Mouse (Mus musculus) limb, embryonic 15.5 days (tissue): ENCODE measurements around the gene Grik4. TPM values are rescaled to one million over a fixed set of nuclear protein-coding genes. Genes with fewer than 3 reads are reported as not detected.
A peak's percentile ranks its signal among the peaks of the same experiment; 100 is the strongest.
"Not testable (repeated sequence)": the region's sequence is repeated elsewhere in the genome, so short reads cannot be mapped to it uniquely, and the experiment has no call there.

ENCODE experiments used
- ATAC-seq: fragments of 200-750 bp; cut with Nextera tagmentation; 2 replicates; pipeline ENCODE4 v1.8.0; 2017; ENCODE audit warnings: low read depth, moderate TSS enrichment; ENCODE audit not compliant: insufficient number of reproducible peaks, low FRiP score, low TSS enrichment
- H3K27ac ChIP-seq: fragments of 300-500 bp; sonication (generic); 2 replicates; pipeline ENCODE4 v1.5.1; 2015; ENCODE audit warnings: moderate library complexity, mild to moderate bottlenecking, inconsistent platforms
- H3K27me3 ChIP-seq: fragments of 300-500 bp; sonication (generic); 2 replicates; pipeline ENCODE4 v1.6.1; 2015; ENCODE audit warnings: inconsistent platforms
- H3K36me3 ChIP-seq: fragments of 300-500 bp; sonication (generic); 2 replicates; pipeline ENCODE4 v1.6.1; 2015; ENCODE audit warnings: inconsistent platforms
- H3K4me1 ChIP-seq: fragments of 300-500 bp; sonication (generic); 2 replicates; pipeline ENCODE4 v1.6.1; 2015; ENCODE audit warnings: inconsistent platforms
- H3K4me2 ChIP-seq: fragments of 300-500 bp; sonication (generic); 2 replicates; pipeline ENCODE4 v1.6.1; 2015; ENCODE audit warnings: mild to moderate bottlenecking, inconsistent platforms
- H3K4me3 ChIP-seq: fragments of 300-500 bp; sonication (generic); 2 replicates; pipeline ENCODE4 v1.5.1; 2015; ENCODE audit warnings: mild to moderate bottlenecking, inconsistent platforms
- H3K9ac ChIP-seq: fragments of 300-500 bp; sonication (generic); 2 replicates; pipeline ENCODE4 v1.6.1; 2015; ENCODE audit warnings: inconsistent platforms
- H3K9me3 ChIP-seq: fragments of 300-500 bp; sonication (generic); 2 replicates; pipeline ENCODE4 v1.6.1; 2016; ENCODE audit warnings: inconsistent platforms
- WGBS: fragments of 180-500 bp; shearing (Covaris S2); methylation state at CpG from one replicate; pipeline ENCODE4 v1.1.7; 2015; 5-methylcytosine and 5-hydroxymethylcytosine counted together
- polyA plus RNA-seq: library from polyadenylated mRNA; unstranded; fragments of >200 nt; fragmentation: Nextera tagmentation; extraction: Ambion mirVana; gene quantifications from 2 replicates; pipeline ENCODE4 v1.2.1, GENCODE M21; 2015

Grik4 gene
- 1.1 and 1.4 TPM in 2 replicates for polyA plus RNA-seq

DNA sequence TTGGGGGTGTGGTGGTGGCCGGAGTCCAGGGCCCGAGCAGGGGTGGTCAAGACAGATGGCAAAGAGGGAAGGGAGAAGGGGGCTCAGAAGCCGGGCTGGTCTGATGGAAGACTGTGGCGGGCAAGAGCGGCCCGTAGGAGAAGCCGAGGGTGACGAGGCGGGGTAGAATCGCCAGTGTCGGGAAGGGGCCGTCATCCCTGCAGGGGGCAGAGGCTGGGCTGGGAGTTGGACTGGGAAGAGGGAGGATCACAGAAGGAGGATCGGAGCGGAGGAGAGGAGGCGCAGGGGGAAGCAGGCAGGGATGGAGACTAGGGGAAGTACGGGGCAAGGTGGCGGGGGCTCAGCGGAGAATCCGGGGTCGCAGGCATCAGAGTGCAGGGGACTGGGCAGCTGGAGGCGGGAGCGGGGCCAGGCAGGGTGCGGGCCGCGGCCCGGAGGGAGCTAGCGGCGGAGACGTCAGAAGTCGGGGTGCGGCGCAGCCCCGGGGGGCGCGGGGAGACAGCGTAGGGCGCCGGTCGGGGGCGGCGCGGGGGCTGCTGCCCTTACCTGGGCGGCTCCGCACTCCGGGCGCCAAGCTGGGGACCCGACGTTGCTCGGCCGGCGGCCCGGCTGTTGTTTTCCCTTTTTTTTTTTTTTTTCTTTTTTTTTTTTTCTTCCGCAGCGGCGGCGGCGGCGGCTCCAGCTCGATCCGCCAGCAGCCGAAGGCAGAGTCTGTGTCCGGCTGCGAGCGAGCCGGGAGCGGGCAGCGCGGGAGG, at the start of gene Grik4:
Gene Grik4, minus strand, starts transcription at position 713 of the 755 bp plus-strand sequence.
- Histone ChIP-seq H3K9me3 (no peaks in the 10 kb centered on the region), H3K27ac (no peak within 1 kb of the TSS), H3K27me3 (peaks cover 44% of the 10 kb centered on the region), H3K4me3 (peak within 1 kb of the TSS; percentile 71), H3K4me2 (peak within 1 kb of the TSS; percentile 100), H3K9ac (peak within 1 kb of the TSS; percentile 61), H3K36me3 (no peaks in the 10 kb centered on the region), H3K4me1 (peaks cover 19% of the 10 kb centered on the region)
- WGBS, result under 1% methylated on average over 62 of the region's 68 CpGs
- ATAC-seq, result peak; percentile 70

DNA sequence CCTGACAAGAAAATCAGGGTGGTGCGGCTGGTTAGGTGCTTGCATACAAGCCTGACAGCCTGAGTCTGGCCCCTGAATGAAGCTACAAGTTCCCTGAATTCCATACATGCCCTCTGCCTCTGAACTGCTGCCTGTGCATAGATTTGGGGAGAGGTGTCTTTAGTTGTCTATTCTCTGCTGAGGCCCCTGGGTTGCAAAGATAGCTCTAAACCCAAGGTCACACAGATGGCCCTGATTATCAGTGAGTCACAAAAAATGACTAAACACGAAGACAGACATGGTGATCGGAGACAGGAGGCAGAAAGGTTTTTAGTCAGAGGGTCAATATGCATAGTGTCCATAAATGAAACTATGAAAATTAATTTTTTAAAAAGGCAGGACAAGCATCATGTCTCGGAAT, 49.4 kb upstream of the Grik4 start:
- no peaks in the 10 kb centered on the region for H3K4me1 ChIP-seq
- ATAC-seq, result no peak
- H3K36me3 ChIP-seq, result peaks cover 77% of the 10 kb centered on the region

DNA sequence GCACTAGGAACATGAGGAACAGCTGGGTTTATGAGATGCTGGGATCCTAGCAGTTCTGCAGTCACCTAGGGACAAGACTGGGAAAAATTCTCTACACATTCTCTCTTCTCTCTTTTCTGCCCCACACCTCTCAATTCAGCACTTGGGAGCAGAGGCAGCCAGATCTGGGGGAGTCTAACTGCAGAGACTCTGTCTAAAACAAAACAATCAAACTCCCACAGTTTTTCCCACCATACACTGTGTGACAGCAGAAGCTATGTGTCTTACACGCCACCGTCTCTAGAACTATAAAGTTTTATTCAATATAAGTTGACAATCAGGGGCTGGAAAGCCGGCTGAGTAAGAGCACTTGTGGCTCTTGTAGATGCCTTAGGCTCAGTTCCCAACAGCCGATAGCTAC, 43.7 kb upstream of the Grik4 start:
- H3K9me3 ChIP-seq, result no peaks in the 10 kb centered on the region
- peaks cover 66% of the 10 kb centered on the region for H3K36me3 ChIP-seq
- no peak overlapping the region for H3K4me2 ChIP-seq
- H3K27me3 ChIP-seq, result no peaks in the 10 kb centered on the region
- H3K4me3 ChIP-seq, result no peak overlapping the region
- H3K4me1 ChIP-seq, result no peaks in the 10 kb centered on the region
- 79% methylated on average over 4 of the region's 4 CpGs for whole genome bisulfite sequencing
- no peak for ATAC-seq
- H3K27ac ChIP-seq, result no peak overlapping the region
- no peak overlapping the region for H3K9ac ChIP-seq

More for the DNA sequence above, 49.4 kb upstream of the Grik4 start:
- Histone ChIP-seq H3K9me3 (no peaks in the 10 kb centered on the region), H3K27me3 (no peaks in the 10 kb centered on the region), H3K27ac (no peak overlapping the region), H3K9ac (no peak overlapping the region), H3K4me3 (no peak overlapping the region), H3K4me2 (no peak overlapping the region)
- WGBS, result 79% methylated on average over 4 of the region's 4 CpGs

DNA sequence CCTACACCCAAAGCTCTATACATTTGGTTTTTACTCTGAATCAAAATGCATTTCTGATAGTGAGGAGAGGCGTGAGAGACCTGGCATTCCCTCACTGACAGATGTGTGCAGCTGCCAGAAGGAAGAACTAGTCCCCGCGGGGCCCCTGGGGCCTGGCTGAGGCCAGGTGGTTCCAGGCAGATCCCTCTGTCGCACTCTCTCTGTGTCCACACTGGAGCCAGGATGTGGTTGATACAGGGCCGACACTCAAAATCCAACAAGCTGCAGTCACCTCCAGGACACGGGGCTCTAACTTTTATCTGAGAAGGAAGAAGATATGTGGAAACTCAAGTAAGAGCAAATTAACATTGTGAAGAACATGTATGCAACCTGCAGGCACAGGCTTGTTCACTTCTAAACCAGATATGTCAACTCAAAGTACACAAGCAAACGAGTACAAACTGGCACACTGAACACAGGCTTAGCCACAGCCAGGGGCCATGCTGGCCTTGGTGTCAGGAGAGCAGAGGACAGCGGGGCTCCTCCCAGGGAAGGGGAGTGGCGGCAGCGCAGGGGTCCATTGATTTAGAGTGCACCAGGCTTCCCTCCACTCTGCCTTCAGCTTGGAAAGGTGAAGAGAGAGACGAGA, 24.7 kb upstream of the Grik4 start:
- WGBS, result 58% methylated on average over 11 of the region's 11 CpGs
- H3K27ac ChIP-seq, result peak overlapping the region; percentile 54; the same call in 1 of the 2 replicates

DNA sequence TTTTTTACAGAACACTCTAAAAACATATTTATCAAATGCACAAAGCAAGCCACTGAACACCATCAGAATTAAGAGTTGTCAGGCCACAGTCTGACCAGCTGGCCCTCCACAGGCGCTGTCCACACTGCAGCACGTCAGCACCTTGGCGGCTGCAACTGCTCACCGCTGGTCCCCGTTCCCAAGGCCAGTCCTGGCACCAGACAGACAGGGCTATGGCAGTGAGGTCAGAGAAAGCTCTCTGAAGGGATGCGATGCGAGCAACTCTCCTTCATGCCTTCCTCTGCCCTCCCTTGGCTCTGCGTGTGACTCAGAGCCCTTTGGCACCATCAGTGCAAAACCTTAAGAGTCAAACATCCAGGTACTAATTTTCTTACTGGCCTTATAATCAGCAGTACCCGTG, 23.4 kb upstream of the Grik4 start:
- ATAC-seq, result no peak
- Histone ChIP-seq H3K9me3 (no peaks in the 10 kb centered on the region), H3K4me1 (peaks cover 2% of the 10 kb centered on the region; the same call in 1 of the 2 replicates), H3K4me3 (no peak overlapping the region), H3K36me3 (peaks cover 53% of the 10 kb centered on the region), H3K4me2 (no peak overlapping the region), H3K27ac (no peak overlapping the region), H3K27me3 (no peaks in the 10 kb centered on the region), H3K9ac (no peak overlapping the region)
- 82% methylated on average over 9 of the region's 9 CpGs for WGBS

More for the DNA sequence above, 24.7 kb upstream of the Grik4 start:
- Histone ChIP-seq H3K27me3 (no peaks in the 10 kb centered on the region), H3K4me1 (peaks cover 2% of the 10 kb centered on the region; the same call in 1 of the 2 replicates), H3K9ac (no peak overlapping the region), H3K9me3 (no peaks in the 10 kb centered on the region), H3K4me3 (no peak overlapping the region), H3K36me3 (peaks cover 62% of the 10 kb centered on the region), H3K4me2 (no peak overlapping the region)
- no peak for ATAC-seq

DNA sequence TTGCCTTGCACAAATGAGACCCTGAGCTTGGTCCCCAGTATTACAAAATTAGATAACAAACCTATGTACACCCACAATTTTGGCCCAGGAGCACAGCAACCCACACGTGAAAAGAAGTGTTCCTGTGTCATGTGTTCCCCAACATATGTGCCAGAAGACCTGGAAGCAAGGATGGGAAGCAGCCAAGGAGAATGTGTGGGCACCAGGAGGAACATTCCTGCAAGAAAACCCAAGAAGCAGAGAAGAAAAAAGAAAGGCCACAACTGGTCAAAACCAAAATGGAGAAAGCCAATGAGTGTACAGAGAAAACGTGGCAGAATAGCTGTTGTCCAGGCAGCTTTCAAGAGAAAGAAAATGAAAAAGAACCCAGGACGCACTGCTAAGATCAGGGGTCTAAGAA, 20.5 kb upstream of the Grik4 start:
- peaks cover 29% of the 10 kb centered on the region for H3K36me3 ChIP-seq
- not testable (repeated sequence) for ATAC-seq, H3K4me2 ChIP-seq, H3K27me3 ChIP-seq, H3K4me3 ChIP-seq, H3K9me3 ChIP-seq, H3K9ac ChIP-seq, H3K4me1 ChIP-seq, H3K27ac ChIP-seq
- WGBS, result 83% methylated on average over 3 of the region's 3 CpGs

DNA sequence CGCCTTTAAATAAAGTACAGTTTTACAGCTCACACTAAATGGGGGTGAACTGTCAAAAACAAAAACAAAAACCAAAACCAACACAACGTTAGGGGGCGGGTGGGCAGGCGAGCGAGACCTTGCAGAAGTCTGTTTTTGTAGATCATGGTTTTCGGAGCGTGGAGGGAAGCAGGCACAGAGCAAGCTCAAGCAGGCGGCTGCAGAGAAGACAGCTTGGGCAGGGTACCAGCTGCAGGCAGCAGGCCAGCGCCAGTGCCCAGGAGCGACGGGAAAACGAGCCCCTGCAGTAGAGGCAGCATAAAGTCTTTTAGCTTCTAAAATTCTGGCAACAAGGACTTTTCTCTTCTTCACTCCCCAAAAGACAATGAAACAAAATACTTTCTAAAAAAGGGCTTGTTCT, 20.1 kb upstream of the Grik4 start:
- H3K27ac ChIP-seq, result peak overlapping the region; percentile 40; the same call in 1 of the 2 replicates
- WGBS, result 58% methylated on average over 12 of the region's 12 CpGs
- no peaks in the 10 kb centered on the region for H3K27me3 ChIP-seq
- no peak overlapping the region for H3K9ac ChIP-seq
- peaks cover 2% of the 10 kb centered on the region; the same call in 1 of the 2 replicates for H3K4me1 ChIP-seq
- ATAC-seq, result no peak
- H3K36me3 ChIP-seq, result peaks cover 25% of the 10 kb centered on the region
- H3K4me3 ChIP-seq, result no peak overlapping the region
- no peaks in the 10 kb centered on the region for H3K9me3 ChIP-seq
- H3K4me2 ChIP-seq, result no peak overlapping the region

DNA sequence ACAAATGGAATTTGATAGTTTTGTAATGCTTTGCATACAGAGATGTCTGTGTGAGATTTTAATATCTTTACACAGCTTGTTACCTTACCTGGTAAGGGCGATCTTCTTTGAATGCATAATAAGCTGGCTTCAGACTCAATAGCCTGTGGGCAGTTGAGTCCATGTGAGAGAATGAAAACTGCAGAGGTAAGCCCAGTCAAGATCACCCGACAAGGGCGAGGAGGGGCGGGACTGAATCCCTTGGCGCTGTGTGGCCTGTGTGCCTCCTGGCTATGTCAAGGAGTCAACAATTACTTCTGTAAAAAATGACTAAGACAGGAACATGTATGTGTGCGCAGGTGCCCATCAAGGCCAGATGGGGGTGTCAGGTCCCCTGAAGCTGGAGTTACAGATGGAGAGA, 18.2 kb upstream of the Grik4 start:
- peaks cover 2% of the 10 kb centered on the region; the same call in 1 of the 2 replicates for H3K4me1 ChIP-seq
- H3K9me3 ChIP-seq, result no peaks in the 10 kb centered on the region
- no peak overlapping the region for H3K9ac ChIP-seq
- WGBS, result 79% methylated on average over 6 of the region's 6 CpGs
- H3K4me3 ChIP-seq, result no peak overlapping the region
- no peak for ATAC-seq
- H3K36me3 ChIP-seq, result peaks cover 11% of the 10 kb centered on the region; the same call in 1 of the 2 replicates
- H3K4me2 ChIP-seq, result no peak overlapping the region
- H3K27ac ChIP-seq, result no peak overlapping the region
- H3K27me3 ChIP-seq, result 0 out of 2 replicates have a peak, but pooled peaks cover 4% of the 10 kb centered on the region

DNA sequence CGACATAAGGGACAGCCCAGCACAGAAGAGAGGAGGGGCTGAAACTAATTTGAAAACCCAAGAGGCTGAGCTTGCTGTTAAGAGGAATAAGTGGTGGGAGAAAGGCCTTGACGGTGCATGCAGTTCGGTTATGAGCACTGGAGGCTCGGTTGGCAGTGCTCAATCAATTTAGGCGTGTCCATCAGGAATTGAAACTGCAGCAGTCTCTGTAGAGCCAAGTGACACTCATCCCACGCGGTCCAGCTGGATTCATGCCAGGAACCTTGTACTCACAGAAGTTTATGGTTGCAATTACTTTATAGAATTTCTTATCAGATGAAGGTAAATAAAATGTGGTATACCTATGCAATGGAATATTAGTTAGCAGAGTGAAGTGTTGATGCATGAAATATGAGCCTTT, 14.1 kb upstream of the Grik4 start:
- 52% methylated on average over 7 of the region's 7 CpGs for WGBS
- Histone ChIP-seq H3K9me3 (no peaks in the 10 kb centered on the region), H3K4me3 (no peak overlapping the region), H3K4me2 (no peak overlapping the region), H3K36me3 (no peaks in the 10 kb centered on the region), H3K9ac (no peak overlapping the region), H3K27me3 (0 out of 2 replicates have a peak, but pooled peaks cover 4% of the 10 kb centered on the region), H3K4me1 (no peaks in the 10 kb centered on the region), H3K27ac (no peak overlapping the region)
- no peak for ATAC-seq

DNA sequence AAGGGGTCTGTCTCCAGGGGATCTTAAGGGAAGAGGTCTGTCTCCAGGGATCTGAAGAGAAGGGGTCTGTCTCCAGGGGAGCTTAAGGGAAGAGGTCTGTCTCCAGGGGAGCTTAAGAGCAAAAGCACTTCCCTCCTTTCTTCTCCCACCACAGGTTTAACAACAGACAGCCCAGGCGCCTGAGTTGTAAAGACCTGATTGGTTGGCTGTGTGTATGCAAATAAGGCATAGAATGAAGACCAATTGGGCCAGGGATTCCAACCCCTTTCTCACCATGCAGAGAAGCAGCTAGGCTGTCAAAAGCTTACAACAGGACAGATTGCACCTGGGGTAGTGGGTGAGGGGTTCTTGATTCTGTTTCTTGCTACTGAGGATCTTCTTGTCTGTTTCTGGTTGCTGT, 4.1 kb upstream of the Grik4 start:
- Histone ChIP-seq H3K9me3 (no peaks in the 10 kb centered on the region), H3K27ac (no peak overlapping the region), H3K4me3 (no peak overlapping the region), H3K4me1 (peaks cover 8% of the 10 kb centered on the region), H3K4me2 (no peak overlapping the region), H3K9ac (no peak overlapping the region), H3K27me3 (peaks cover 16% of the 10 kb centered on the region), H3K36me3 (no peaks in the 10 kb centered on the region)
- WGBS, result 67% methylated on average over 1 of the region's 1 CpGs
- no peak for ATAC-seq

DNA sequence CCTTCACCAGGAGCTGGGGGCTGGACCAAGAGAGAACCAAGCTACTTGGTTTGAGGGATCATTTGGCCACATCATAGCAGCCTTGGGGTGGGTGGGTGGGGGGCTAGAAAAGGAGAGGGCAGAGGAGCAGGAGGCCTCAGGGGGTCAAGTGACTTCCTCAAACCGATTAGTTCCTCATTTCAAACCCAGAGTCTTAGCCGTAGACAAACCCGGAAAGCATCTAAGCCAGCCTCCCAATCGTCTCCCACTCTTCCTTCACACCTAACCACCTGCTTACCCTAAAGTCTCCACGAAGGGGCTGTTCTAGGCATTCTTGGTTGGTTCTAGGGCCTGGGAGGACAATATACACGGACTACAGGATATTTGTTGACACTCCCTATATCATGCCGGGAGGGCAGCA, 881 bp upstream of the Grik4 start:
- Histone ChIP-seq H3K4me3 (no peak overlapping the region), H3K4me2 (no peak overlapping the region), H3K36me3 (no peaks in the 10 kb centered on the region), H3K4me1 (peaks cover 19% of the 10 kb centered on the region), H3K27me3 (peaks cover 40% of the 10 kb centered on the region), H3K9ac (no peak overlapping the region), H3K9me3 (no peaks in the 10 kb centered on the region), H3K27ac (no peak overlapping the region)
- no peak for ATAC-seq
- WGBS, result 76% methylated on average over 7 of the region's 7 CpGs

DNA sequence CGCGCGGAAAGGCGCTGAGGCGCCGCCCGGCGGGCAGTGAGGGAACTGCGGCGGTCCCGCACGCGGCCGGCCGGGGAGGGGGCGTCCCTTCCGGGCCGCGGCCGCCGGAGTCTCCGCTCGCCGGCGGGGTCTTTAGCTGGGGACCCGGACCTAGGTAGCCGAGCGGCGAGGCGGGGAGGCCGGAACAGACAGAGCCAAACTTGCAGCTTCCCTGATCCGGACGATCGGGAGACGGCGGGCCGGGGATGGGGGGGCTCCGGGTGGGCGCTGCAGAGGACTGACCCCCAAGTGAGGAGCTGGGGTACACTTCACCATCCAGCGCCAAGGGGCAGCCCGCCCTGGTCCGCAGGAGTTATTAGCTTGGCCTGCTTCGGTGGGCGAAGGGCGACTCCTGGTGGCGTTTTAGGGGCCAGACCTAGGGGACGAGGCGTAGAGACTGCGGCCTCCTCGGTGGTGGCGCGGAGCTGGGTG, 278 bp upstream of the Grik4 start:
- Histone ChIP-seq H3K27ac (no peak overlapping the region), H3K9me3 (no peaks in the 10 kb centered on the region), H3K4me2 (peak overlapping the region; percentile 100), H3K4me3 (peak overlapping the region; percentile 71), H3K4me1 (peaks cover 19% of the 10 kb centered on the region), H3K27me3 (peaks cover 44% of the 10 kb centered on the region), H3K36me3 (no peaks in the 10 kb centered on the region), H3K9ac (peak overlapping the region; percentile 61)
- peak; percentile 84 for ATAC-seq
- WGBS, result under 1% methylated on average over 51 of the region's 52 CpGs
